Mouse (Mus musculus) inflammation-experienced regulatory T-cells (primary cell): ENCODE data around the gene Ccdc160. TPM values are rescaled to one million over a fixed set of nuclear protein-coding genes. Genes with fewer than 3 reads are reported as not detected.

ENCODE experiments used
- polyA plus RNA-seq, 2 experiments: library from polyadenylated mRNA; unstranded; fragments of 100-300 nt; shearing (Covaris generic); gene quantifications; one replicate each; pipeline ENCODE4 v1.2.1; 2017

Ccdc160 gene
- not detected for polyA plus RNA-seq

GRCm38 (mm10) chrX:52790980-52791593 is at the start of gene Ccdc160:
Gene Ccdc160, plus strand, starts transcription at chrX:52791200.

Other genes with a start within 250 kb of the Ccdc160 start
- under 1 TPM in 1 of 2 experiments, not detected in 1; 0.08 TPM for gene Gpc3, start 177.2 kb upstream of the Ccdc160 start, polyA plus RNA-seq
- 10 to 100 TPM; 35.1 TPM for gene Phf6, start 121.1 kb downstream of the Ccdc160 start, polyA plus RNA-seq
- 100 to 1,000 TPM; 198 to 206 TPM for gene Hprt, start 196.9 kb downstream of the Ccdc160 start, polyA plus RNA-seq